Mouse (Mus musculus) heart, adult 11 months (tissue): ENCODE data around the gene Thy1.

Source experiments
- DNase-seq: peaks from one replicate; pipeline ENCODE4 v3.0.0; 2022

The Thy1 gene

GRCm38 (mm10) chr9:44070113-44070843 lies 27.1 kb downstream of the Thy1 start:
- DNase-seq, result peak; percentile 92

GRCm38 (mm10) chr9:44070844-44071231 lies 27.7 kb downstream of the Thy1 start:
- no peak for DNase-seq

- DNase-seq, result peak; percentile 98
Observed at GRCm38 (mm10) chr9:44071914-44072598, 28.9 kb downstream of the Thy1 start.

GRCm38 (mm10) chr9:44072599-44072915 lies 29.4 kb downstream of the Thy1 start:
- peak; percentile 97 for DNase-seq

- DNase-seq, result peak; percentile 95
Observed at GRCm38 (mm10) chr9:44073115-44073514, 29.9 kb downstream of the Thy1 start.

GRCm38 (mm10) chr9:44074395-44075275 lies 31.5 kb downstream of the Thy1 start:
- DNase-seq, result peak; percentile 90

GRCm38 (mm10) chr9:44075276-44075995 lies 32.3 kb downstream of the Thy1 start:
- peak; percentile 93 for DNase-seq

- peak; percentile 92 for DNase-seq
Observed at GRCm38 (mm10) chr9:44075996-44076763, 33.0 kb downstream of the Thy1 start.

- peak; percentile 96 for DNase-seq
Observed at GRCm38 (mm10) chr9:44076764-44077120, 33.6 kb downstream of the Thy1 start.

GRCm38 (mm10) chr9:44077266-44077910 lies 34.2 kb downstream of the Thy1 start:
- peak; percentile 87 for DNase-seq

- DNase-seq, result no peak
Observed at GRCm38 (mm10) chr9:44078136-44078797, 35.1 kb downstream of the Thy1 start.

GRCm38 (mm10) chr9:44078955-44079756 lies 36.0 kb downstream of the Thy1 start:
- DNase-seq, result peak; percentile 99

GRCm38 (mm10) chr9:44079997-44080780 lies 37.0 kb downstream of the Thy1 start:
- peak; percentile 92 for DNase-seq

- DNase-seq, result peak; percentile 96
Observed at GRCm38 (mm10) chr9:44080953-44081352, 37.8 kb downstream of the Thy1 start.

GRCm38 (mm10) chr9:44081581-44081980 lies 38.4 kb downstream of the Thy1 start:
- DNase-seq, result peak; percentile 77

GRCm38 (mm10) chr9:44082266-44082665 lies 39.1 kb downstream of the Thy1 start:
- DNase-seq, result no peak

- peak; percentile 96 for DNase-seq
Observed at GRCm38 (mm10) chr9:44083392-44084121, 40.4 kb downstream of the Thy1 start.

- no peak for DNase-seq
Observed at GRCm38 (mm10) chr9:44084236-44084635, 41.1 kb downstream of the Thy1 start.
